Mouse (Mus musculus): ENCODE measurements around the gene Gm6793. TPM values are rescaled to one million over a fixed set of nuclear protein-coding genes. Genes with fewer than 3 reads are reported as not detected.
A peak's percentile ranks its signal among the peaks of the same experiment; 100 is the strongest.

The Gm6793 gene
- total RNA-seq, 2 experiments from 2014 or later: 0.17 to 0.33 TPM

DNA sequence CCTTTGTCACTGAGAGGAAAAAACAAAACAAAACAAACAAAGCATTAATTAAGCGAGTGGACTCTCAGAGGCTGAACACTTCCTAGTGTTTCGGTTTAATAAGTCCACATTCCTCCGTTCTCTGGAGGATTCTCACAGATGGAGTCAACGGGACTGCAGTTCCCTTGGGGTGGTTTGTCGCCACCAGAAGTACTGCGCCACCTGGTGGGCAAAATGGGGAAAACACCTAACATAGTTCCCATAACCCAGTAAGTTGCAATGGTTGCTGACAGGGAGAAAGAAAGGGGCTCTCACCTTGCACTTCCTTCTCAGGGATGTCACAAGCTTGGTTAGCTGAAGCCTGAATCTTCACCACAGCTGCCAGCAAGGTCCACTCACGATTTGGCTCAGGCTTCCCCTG is 24.9 kb downstream of the Gm6793 start:
- peak; percentile 76 for ATAC-seq (replicated peaks; ENCODE audit: poor library complexity)

GRCm38 (mm10) chr8:111984511-111984910 is 30.3 kb downstream of the Gm6793 start:
- ATAC-seq (replicated peaks; ENCODE audit: poor library complexity): no peak

GRCm38 (mm10) chr8:111982116-111982515 is 32.7 kb downstream of the Gm6793 start:
- 0 out of 2 replicates have a peak, but pooled peaks have one; percentile 20 for ATAC-seq (replicated peaks; ENCODE audit: poor library complexity)

DNA sequence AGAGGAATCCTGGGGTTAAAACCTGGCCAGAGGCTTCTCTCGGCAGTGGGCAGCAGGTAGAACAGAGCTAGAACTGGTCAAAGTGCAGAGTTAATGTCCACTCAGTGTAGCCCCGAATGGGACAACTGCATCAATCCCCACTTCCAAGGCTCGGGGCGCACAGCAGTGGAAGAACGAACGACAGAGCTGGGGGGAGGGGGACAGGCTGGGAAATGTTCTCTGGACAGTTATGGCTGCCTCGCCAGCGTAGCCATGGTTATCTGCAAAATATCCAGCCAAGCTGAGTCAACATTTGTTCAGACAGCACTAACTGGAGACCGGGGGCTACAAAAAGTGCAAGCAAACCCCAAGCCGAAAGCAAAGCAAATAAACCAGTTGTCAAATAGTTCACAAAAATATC is 36.7 kb downstream of the Gm6793 start:
- no peak for ATAC-seq (replicated peaks; ENCODE audit: poor library complexity)

DNA sequence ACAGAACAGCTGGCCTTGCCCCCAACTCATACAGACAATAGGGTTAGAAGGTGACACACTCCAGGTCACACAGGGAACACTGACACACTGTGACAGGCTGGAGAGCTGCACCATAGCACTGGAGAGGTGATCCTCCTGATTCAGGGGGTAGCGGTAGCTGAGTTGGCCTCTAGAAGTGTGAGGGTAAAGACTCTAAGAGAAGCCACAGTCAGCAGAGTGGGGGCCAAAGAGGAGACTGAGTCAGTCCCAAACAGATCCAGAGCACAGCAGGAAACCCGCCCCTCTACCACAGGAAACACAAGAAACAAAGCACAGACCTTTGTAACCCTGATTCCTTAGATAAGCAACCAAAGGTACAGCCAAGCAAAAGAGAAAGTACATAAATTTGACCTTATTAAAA is 38.5 kb downstream of the Gm6793 start:
- ATAC-seq (replicated peaks; ENCODE audit: poor library complexity): peak; percentile 31; the same call in 1 of the 2 replicates

GRCm38 (mm10) chr8:111975706-111976105 is 39.1 kb downstream of the Gm6793 start:
- no peak for ATAC-seq (replicated peaks; ENCODE audit: poor library complexity)

GRCm38 (mm10) chr8:111974138-111974537 is 40.7 kb downstream of the Gm6793 start:
- ATAC-seq (replicated peaks; ENCODE audit: poor library complexity): no peak

- no peak for ATAC-seq (replicated peaks; ENCODE audit: poor library complexity)
These were observed 45.8 kb downstream of the Gm6793 start for GRCm38 (mm10) chr8:111968991-111969390.

DNA sequence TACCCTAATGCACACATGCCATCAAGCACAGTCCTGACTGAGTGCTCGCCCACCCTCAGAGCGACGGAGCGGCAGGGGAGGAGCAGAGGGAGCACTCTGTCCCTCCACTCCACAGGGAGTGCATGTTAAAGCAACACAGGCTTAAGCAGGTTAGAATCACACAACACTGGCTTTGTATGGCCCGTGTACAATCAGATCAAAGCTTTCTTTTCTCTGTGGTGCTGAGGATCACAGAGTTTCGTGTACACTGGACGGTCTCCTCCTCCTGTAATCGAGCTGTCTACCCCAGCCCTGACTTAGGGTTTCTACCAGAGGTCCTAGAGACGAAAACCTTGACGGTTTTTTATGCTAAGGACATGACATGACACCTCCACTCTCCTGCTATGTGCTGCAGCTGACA is 46.3 kb downstream of the Gm6793 start:
- no peak for ATAC-seq (replicated peaks; ENCODE audit: poor library complexity)

- ATAC-seq (replicated peaks; ENCODE audit: poor library complexity): peak; percentile 96
These were observed 47.5 kb downstream of the Gm6793 start for GRCm38 (mm10) chr8:111967246-111967870.

- ATAC-seq (replicated peaks; ENCODE audit: poor library complexity): no peak
These were observed 49.8 kb downstream of the Gm6793 start for GRCm38 (mm10) chr8:111964849-111965561.

GRCm38 (mm10) chr8:111964351-111964750 is 50.5 kb downstream of the Gm6793 start:
- no peak for ATAC-seq (replicated peaks; ENCODE audit: poor library complexity)

DNA sequence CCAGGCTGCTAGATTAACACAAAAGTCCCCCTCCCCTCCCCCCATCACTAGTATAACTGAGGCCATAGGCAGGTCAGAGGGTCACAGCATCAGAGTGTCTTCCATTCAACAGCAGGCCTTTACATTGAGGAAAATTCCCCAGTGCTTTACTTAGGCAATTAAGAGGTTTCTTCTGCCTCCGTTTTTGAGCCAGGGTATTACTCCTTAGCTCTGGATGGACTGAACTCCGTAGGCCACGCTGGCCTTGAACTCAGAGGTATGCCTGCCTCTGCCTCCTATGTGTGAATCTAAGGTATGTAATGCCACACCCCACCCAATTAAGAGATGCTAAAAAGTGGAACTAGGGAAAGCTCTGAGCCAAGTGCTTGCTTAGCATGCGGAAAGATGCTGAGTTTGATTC is 51.3 kb downstream of the Gm6793 start:
- no peak for ATAC-seq (replicated peaks; ENCODE audit: poor library complexity)

Other genes starting within 250 kb of the Gm6793 start
- 147 and 168 TPM in 2 replicates for gene Cfdp1, start 160.7 kb downstream of the Gm6793 start, total RNA-seq (2015)
- gene Cfdp1, start 160.7 kb downstream of the Gm6793 start, total RNA-seq (2017): 176 and 251 TPM in 2 replicates
- 1.8 and 3.8 TPM in 2 replicates for gene Tmem170, start 138.3 kb downstream of the Gm6793 start, total RNA-seq (2015)
- gene Tmem170, start 138.3 kb downstream of the Gm6793 start, total RNA-seq (2017): 0.78 and 0.87 TPM in 2 replicates
- not detected in 2 replicates for gene Chst5, start 104.6 kb downstream of the Gm6793 start, total RNA-seq (2015)
- gene Chst5, start 104.6 kb downstream of the Gm6793 start, total RNA-seq (2017): not detected in 2 replicates
- gene Tmem231, start 81.2 kb downstream of the Gm6793 start, total RNA-seq (2015): 0.37 and 0.91 TPM in 2 replicates
- 0.68 and 0.79 TPM in 2 replicates for gene Tmem231, start 81.2 kb downstream of the Gm6793 start, total RNA-seq (2017)
- gene Gabarapl2, start 74.3 kb downstream of the Gm6793 start, total RNA-seq (2015): 42.9 and 52.3 TPM in 2 replicates
- gene Gabarapl2, start 74.3 kb downstream of the Gm6793 start, total RNA-seq (2017): 28.1 and 28.3 TPM in 2 replicates
- 3.0 and 6.1 TPM in 2 replicates for gene Adat1, start 22.7 kb downstream of the Gm6793 start, total RNA-seq (2015)
- 5.3 and 8.6 TPM in 2 replicates for gene Adat1, start 22.7 kb downstream of the Gm6793 start, total RNA-seq (2017)
- gene Kars, start 3.7 kb downstream of the Gm6793 start, total RNA-seq (2015): 119 and 136 TPM in 2 replicates
- 185 and 190 TPM in 2 replicates for gene Kars, start 3.7 kb downstream of the Gm6793 start, total RNA-seq (2017)
- gene Terf2ip, start 3.6 kb downstream of the Gm6793 start, total RNA-seq (2015): 11.5 and 12.9 TPM in 2 replicates
- 13.4 and 15.5 TPM in 2 replicates for gene Terf2ip, start 3.6 kb downstream of the Gm6793 start, total RNA-seq (2017)

Measured in megakaryocyte progenitor cell, adult 5-6 weeks (primary cell).